In genomic region chr19:24900581-24901220, GRCm38 (mm10) we compare ENCODE assay signal across 9 mouse cellular contexts. TPM values are rescaled to one million over a fixed set of nuclear protein-coding genes. Genes with fewer than 3 reads are reported as not detected.
DNase-seq lines count a peak whose midpoint lies in the region; ATAC-seq and TF ChIP-seq lines count a peak whose summit lies in the region.
"Had no signal": no experiment of that assay in that cellular context is flagged by ENCODE, and none has a peak within 500 bp of the region (broad histone marks: within the 10 kb centered on the region; RNA-seq: fewer than 3 reads in every experiment).

Gene Foxd4, minus strand, starts transcription at chr19:24901197.

- H3K9me3 ChIP-seq in heart, embryonic 11.5 days (replicated peaks; ENCODE audit: control insufficient read depth, low read length): no peaks in the 10 kb centered on the region
- no peaks in the 10 kb centered on the region for H3K9me3 ChIP-seq in hindbrain, embryonic 11.5 days (ENCODE audit: control insufficient read depth, low read length)
- H3K9me3 ChIP-seq in midbrain, embryonic 11.5 days (ENCODE audit: control insufficient read depth, low read length): no peaks in the 10 kb centered on the region

- H3K4me1 ChIP-seq in heart, embryonic 11.5 days (ENCODE audit: control insufficient read depth, insufficient read depth, low read length): peaks cover 20% of the 10 kb centered on the region
- no peaks in the 10 kb centered on the region; the same call in 1 of the 2 replicates for H3K4me1 ChIP-seq in bone marrow, adult 2 months (ENCODE audit: control insufficient read depth, insufficient read depth, low read length)
- peaks cover 7% of the 10 kb centered on the region for H3K4me1 ChIP-seq in hindbrain, embryonic 11.5 days (replicated peaks; ENCODE audit: control insufficient read depth, insufficient read depth, low read length)
- H3K4me1 ChIP-seq in midbrain, embryonic 11.5 days (ENCODE audit: control insufficient read depth, insufficient read depth, low read length): peaks cover 13% of the 10 kb centered on the region

- TF ChIP-seq POLR2A in bone marrow, adult 2 months (IDR thresholded peaks at IDR 0.05; ENCODE audit: borderline replicate concordance, control insufficient read depth, low read depth, low read length): no peak

- no peak within 1 kb of the TSS for H3K9ac ChIP-seq in heart, embryonic 11.5 days (ENCODE audit: low read depth, low read length)
- no peak within 1 kb of the TSS for H3K9ac ChIP-seq in hindbrain, embryonic 11.5 days (ENCODE audit: low read depth, low read length)
- peak within 1 kb of the TSS; percentile 59 for H3K9ac ChIP-seq in midbrain, embryonic 11.5 days (ENCODE audit: low read length)

- under 1% methylated on average over 27 of the region's 27 CpGs for WGBS in heart, embryonic 11.5 days (ENCODE audit: insufficient replicate concordance)
- 3% methylated on average over 27 of the region's 27 CpGs for WGBS in bone marrow, adult 2 months
- under 1% methylated on average over 27 of the region's 27 CpGs for WGBS in hindbrain, embryonic 11.5 days
- WGBS in midbrain, embryonic 11.5 days: under 1% methylated on average over 27 of the region's 27 CpGs

- H3K36me3 ChIP-seq in heart, embryonic 11.5 days (ENCODE audit: control insufficient read depth, insufficient read depth, low read length): no peaks in the 10 kb centered on the region
- no peaks in the 10 kb centered on the region for H3K36me3 ChIP-seq in hindbrain, embryonic 11.5 days (ENCODE audit: control insufficient read depth, insufficient read depth, low read length)
- H3K36me3 ChIP-seq in midbrain, embryonic 11.5 days (ENCODE audit: control insufficient read depth, insufficient read depth, low read length): no peaks in the 10 kb centered on the region

- H3K4me3 ChIP-seq in heart, embryonic 11.5 days (ENCODE audit: low read depth, low read length): peak within 1 kb of the TSS; percentile 49
- H3K4me3 ChIP-seq in bone marrow, adult 2 months (replicated peaks; ENCODE audit: control insufficient read depth, low read depth, low read length): peak within 1 kb of the TSS; percentile 93
- peak within 1 kb of the TSS; percentile 26 for H3K4me3 ChIP-seq in hindbrain, embryonic 11.5 days (ENCODE audit: low read depth, low read length)
- H3K4me3 ChIP-seq in midbrain, embryonic 11.5 days (ENCODE audit: low read depth, low read length): peak within 1 kb of the TSS; percentile 46

- peaks cover 77% of the 10 kb centered on the region for H3K27me3 ChIP-seq in heart, embryonic 11.5 days (ENCODE audit: control insufficient read depth, insufficient read depth, low read length)
- H3K27me3 ChIP-seq in hindbrain, embryonic 11.5 days (ENCODE audit: control insufficient read depth, insufficient read depth, low read length): peaks cover 61% of the 10 kb centered on the region
- H3K27me3 ChIP-seq in midbrain, embryonic 11.5 days (ENCODE audit: control insufficient read depth, insufficient read depth, low read length): peaks cover 51% of the 10 kb centered on the region

- peak within 1 kb of the TSS; percentile 80 for H3K4me2 ChIP-seq in heart, embryonic 11.5 days
- peak within 1 kb of the TSS; percentile 46 for H3K4me2 ChIP-seq in hindbrain, embryonic 11.5 days (replicated peaks; ENCODE audit: low read depth, low read length)
- peak within 1 kb of the TSS; percentile 79 for H3K4me2 ChIP-seq in midbrain, embryonic 11.5 days

- ATAC-seq in heart, embryonic 11.5 days (replicated peaks; ENCODE audit: insufficient number of reproducible peaks, low FRiP score, low TSS enrichment): no peak
- no peak for ATAC-seq in hindbrain, embryonic 11.5 days (ENCODE audit: low FRiP score)
- ATAC-seq in midbrain, embryonic 11.5 days (ENCODE audit: low FRiP score): peak; percentile 45

- TF ChIP-seq CTCF in bone marrow, adult 2 months (IDR thresholded peaks at IDR 0.05; ENCODE audit: control insufficient read depth, insufficient read depth, low read length): no peak

- no peak for DNase-seq in heart, adult 8-10 months (ENCODE audit: low spot score)
- peak; percentile 63 for DNase-seq in hindbrain, embryonic 11.5 days (ENCODE audit: low spot score)
- peak; percentile 95 for DNase-seq in midbrain, embryonic 11.5 days (ENCODE audit: low spot score, missing footprints)
- DNase-seq in layer of hippocampus, adult 18-20 months (ENCODE audit: low spot score in 2 of 2): no peak
- DNase-seq in right cerebral cortex, adult 18-20 months: no peak
- DNase-seq in yolk sac, embryonic 10.5 days (ENCODE audit: low spot score): no peak

- no peak within 1 kb of the TSS for H3K27ac ChIP-seq in heart, embryonic 11.5 days (ENCODE audit: low read depth, low read length)
- peak within 1 kb of the TSS; percentile 97 for H3K27ac ChIP-seq in bone marrow, adult 2 months (ENCODE audit: control insufficient read depth, insufficient read depth, low read depth, low read length, poor library complexity)
- no peak within 1 kb of the TSS for H3K27ac ChIP-seq in hindbrain, embryonic 11.5 days (ENCODE audit: low read depth, low read length)
- H3K27ac ChIP-seq in midbrain, embryonic 11.5 days (ENCODE audit: low read depth, low read length): no peak within 1 kb of the TSS

RNA-seq across cellular contexts. Expression of gene Foxd4, which starts in this region (rescaled TPM):
- polyA plus RNA-seq in heart, embryonic 11.5 days (2014; fragmentation: Nextera tagmentation; extraction: Ambion mirVana): not detected in 2 replicates
- total RNA-seq in heart, adult 8-10 months (2022): not detected
- polyA plus RNA-seq in bone marrow, adult 2 months (2011; ENCODE audit: insufficient read depth, insufficient read length, low replicate concordance, missing spikeins): 0.83 TPM in 1 of 2 replicates, not detected in the other
- 0.14 and 0.20 TPM in 2 replicates for polyA plus RNA-seq in hindbrain, embryonic 11.5 days (2014; fragmentation: Nextera tagmentation; extraction: Ambion mirVana)
- 0.47 and 0.87 TPM in 2 replicates for polyA plus RNA-seq in midbrain, embryonic 11.5 days (2014; fragmentation: Nextera tagmentation; extraction: Ambion mirVana)
- not detected for total RNA-seq in layer of hippocampus, adult 18-20 months (2021)
- total RNA-seq: gastrocnemius, postnatal 4 days had no signal

Comparison
In these comparisons a context has a peak if more than half of its experiments do, and no peak if none do; other contexts are left out.
1. Peak in DNase-seq, H3K4me3 ChIP-seq and H3K4me2 ChIP-seq in hindbrain, embryonic 11.5 days; RNA of the gene not detected or under 1 TPM.
2. Peak in DNase-seq, ATAC-seq, H3K4me3 ChIP-seq, H3K9ac ChIP-seq and H3K4me2 ChIP-seq in midbrain, embryonic 11.5 days; RNA of the gene not detected or under 1 TPM.
3. H3K4me3 ChIP-seq: peak in every context shown above with its lines; median percentile 93 in bone marrow, adult 2 months; 49 in heart, embryonic 11.5 days; 46 in midbrain, embryonic 11.5 days; 26 in hindbrain, embryonic 11.5 days.